Mouse (Mus musculus) thymus, adult 2 months (tissue): ENCODE results near the gene Maml3.

Experiments
- CTCF ChIP-seq: fragments of 200-500 bp; IDR thresholded peaks from 2 replicates; pipeline ENCODE4 v1.5.1; 2012; ENCODE audit warnings: mild to moderate bottlenecking, control low read depth, low read length, moderate library complexity, borderline replicate concordance; ENCODE audit not compliant: control insufficient read depth, poor library complexity, insufficient read depth; ENCODE audit errors: extremely low read depth
- POLR2A ChIP-seq: fragments of 200-500 bp; IDR thresholded peaks from 2 replicates; pipeline ENCODE4 v1.6.1; 2012; ENCODE audit warnings: mild to moderate bottlenecking, low read length, control low read depth, moderate library complexity; ENCODE audit not compliant: control insufficient read depth, poor library complexity, insufficient read depth; ENCODE audit errors: extremely low read depth

DNA sequence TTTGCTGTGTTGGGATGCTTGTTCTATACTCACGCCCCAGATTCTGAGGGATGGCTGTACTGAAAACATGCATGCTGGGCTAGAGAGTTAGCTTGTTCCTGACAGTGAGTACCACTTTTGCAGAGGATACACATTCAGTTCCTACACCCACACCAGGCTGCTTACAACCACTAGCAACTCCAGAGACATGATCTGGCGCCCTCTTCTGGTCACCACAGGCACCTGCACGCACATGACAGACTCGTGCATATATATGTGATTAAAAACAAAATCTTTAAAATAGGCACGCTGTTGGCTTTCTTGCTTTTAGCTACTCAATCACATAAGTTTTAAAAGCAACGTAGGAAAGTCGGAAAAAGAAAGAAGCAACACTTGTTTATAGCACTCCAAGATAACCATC lies 399.7 kb downstream of the Maml3 start:
- peak; percentile 38; the same call in 1 of the 2 replicates for TF ChIP-seq CTCF
- TF ChIP-seq POLR2A: no peak
